Mouse (Mus musculus): ENCODE data around the gene Olfr31.

Gene Olfr31

DNA sequence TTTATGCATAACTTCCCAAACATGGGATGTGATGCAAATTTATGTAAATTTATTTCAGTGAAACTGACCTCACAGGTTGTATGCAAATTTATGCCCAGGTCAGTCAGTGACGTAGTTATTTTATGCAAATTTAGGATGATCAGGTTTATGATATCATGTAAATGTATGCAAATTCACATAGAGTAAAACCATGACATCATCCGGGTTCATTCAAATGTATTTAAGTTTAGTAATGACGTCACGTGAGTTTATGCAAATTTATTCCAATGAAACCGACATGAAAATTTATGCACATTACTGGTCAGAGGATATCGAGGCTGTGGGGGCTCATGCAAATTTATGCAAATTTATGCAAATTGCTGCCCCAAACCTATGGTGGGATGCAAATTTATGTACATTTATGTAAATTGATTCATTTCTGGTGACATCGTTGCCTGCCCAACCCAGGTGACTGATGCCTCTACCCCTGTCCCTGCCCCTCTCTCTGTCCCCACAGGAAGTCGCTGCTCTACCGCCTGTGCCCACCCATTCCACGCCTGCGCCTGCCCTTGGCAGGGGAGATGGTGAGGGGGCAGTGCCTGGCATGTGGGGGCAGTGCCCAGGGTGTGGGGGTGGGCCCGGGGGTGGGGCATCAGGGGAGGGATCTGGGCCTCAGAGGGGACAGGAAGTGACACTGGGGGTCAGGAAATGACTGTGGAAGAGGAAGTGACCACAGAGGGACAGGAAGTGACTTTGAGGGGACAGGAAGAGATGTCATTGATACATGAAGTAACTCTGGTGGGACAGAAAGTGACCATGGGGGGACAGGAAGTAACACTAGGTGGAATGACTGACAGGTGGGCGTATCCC is 32.1 kb downstream of the Olfr31 start:
- DNase-seq, result no peak

DNA sequence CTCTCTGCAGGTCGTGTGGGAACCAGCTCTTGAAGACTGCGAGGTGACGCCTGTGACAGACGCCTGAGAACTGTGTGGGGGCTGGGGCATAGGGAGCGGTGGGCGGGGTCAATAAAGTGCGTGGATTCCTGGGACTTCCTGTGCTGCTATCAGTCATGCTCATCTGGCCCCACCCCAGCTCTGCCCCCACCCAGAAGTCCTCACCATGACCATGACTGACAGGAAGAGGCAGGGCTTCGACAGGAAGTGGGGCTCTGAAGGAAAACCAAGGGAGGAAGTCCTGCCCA is 32.7 kb downstream of the Olfr31 start:
- DNase-seq, result no peak
